Mouse (Mus musculus) neural tube, embryonic 13.5 days (tissue): ENCODE results near the gene Trip11. TPM values are rescaled to one million over a fixed set of nuclear protein-coding genes. Genes with fewer than 3 reads are reported as not detected.

Source experiments
- ATAC-seq: fragments of 200-750 bp; cut with Nextera tagmentation; 2 replicates; pipeline ENCODE4 v1.8.0; 2017; ENCODE audit warnings: low read depth, mild to moderate bottlenecking, moderate TSS enrichment, moderate library complexity
- H3K27ac ChIP-seq: fragments of 300-500 bp; sonication (generic); replicated peaks from 2 replicates; pipeline ENCODE4 v1.5.1; 2015; ENCODE audit warnings: moderate library complexity, mild to moderate bottlenecking, inconsistent platforms
- H3K27me3 ChIP-seq: fragments of 300-500 bp; sonication (generic); 2 replicates; pipeline ENCODE4 v1.6.1; 2015; ENCODE audit warnings: mild to moderate bottlenecking, inconsistent platforms
- H3K36me3 ChIP-seq: fragments of 300-500 bp; sonication (generic); 2 replicates; pipeline ENCODE4 v1.6.1; 2015; ENCODE audit warnings: mild to moderate bottlenecking, inconsistent platforms
- H3K4me1 ChIP-seq: fragments of 300-500 bp; sonication (generic); replicated peaks from 2 replicates; pipeline ENCODE4 v1.6.1; 2015; ENCODE audit warnings: inconsistent platforms
- H3K4me2 ChIP-seq: fragments of 300-500 bp; sonication (generic); 2 replicates; pipeline ENCODE4 v1.6.1; 2015; ENCODE audit warnings: inconsistent platforms, mild to moderate bottlenecking, moderate library complexity
- H3K4me3 ChIP-seq: fragments of 300-500 bp; sonication (generic); 2 replicates; pipeline ENCODE4 v1.5.1; 2015; ENCODE audit warnings: mild to moderate bottlenecking, inconsistent platforms
- H3K9ac ChIP-seq: fragments of 300-500 bp; sonication (generic); 2 replicates; pipeline ENCODE4 v1.6.1; 2015; ENCODE audit warnings: moderate library complexity, mild to moderate bottlenecking, inconsistent platforms
- H3K9me3 ChIP-seq: fragments of 300-500 bp; sonication (generic); 2 replicates; pipeline ENCODE4 v1.6.1; 2016; ENCODE audit warnings: inconsistent platforms
- WGBS: fragments of 180-500 bp; shearing (Covaris S2); methylation state at CpG from one replicate; pipeline ENCODE4 v1.1.7; 2015; 5-methylcytosine and 5-hydroxymethylcytosine counted together
- polyA plus RNA-seq: library from polyadenylated mRNA; unstranded; fragments of >200 nt; fragmentation: Nextera tagmentation; extraction: Ambion mirVana; gene quantifications from 2 replicates; pipeline ENCODE4 v1.2.1, GENCODE M21; 2015

Gene Trip11
- polyA plus RNA-seq, 1 experiment from 2014 or later, result 19.5 TPM

GRCm38 (mm10) chr12:101789767-101790166 lies 123.3 kb downstream of the Trip11 start:
- WGBS, result 89% methylated on average over 3 of the region's 3 CpGs
- Histone ChIP-seq H3K4me3 (no peak overlapping the region), H3K27ac (no peak overlapping the region), H3K9me3 (no peaks in the 10 kb centered on the region), H3K4me2 (no peak overlapping the region), H3K9ac (no peak overlapping the region), H3K27me3 (no peaks in the 10 kb centered on the region), H3K4me1 (no peaks in the 10 kb centered on the region), H3K36me3 (no peaks in the 10 kb centered on the region)
- ATAC-seq, result no peak

- H3K4me2 ChIP-seq, result no peak overlapping the region
- H3K27me3 ChIP-seq, result no peaks in the 10 kb centered on the region
- H3K27ac ChIP-seq, result no peak overlapping the region
- ATAC-seq, result no peak
- no peak overlapping the region for H3K4me3 ChIP-seq
- H3K9ac ChIP-seq, result no peak overlapping the region
- H3K36me3 ChIP-seq, result no peaks in the 10 kb centered on the region
- no peaks in the 10 kb centered on the region for H3K4me1 ChIP-seq
- 75% methylated on average over 3 of the region's 3 CpGs for WGBS
- no peaks in the 10 kb centered on the region for H3K9me3 ChIP-seq
These were observed 123.8 kb downstream of the Trip11 start for GRCm38 (mm10) chr12:101789250-101789649.

Other genes with a start within 250 kb of the Trip11 start
- gene Tc2n, start 194.7 kb downstream of the Trip11 start, polyA plus RNA-seq, result 0.11 TPM in 1 of 2 replicates, not detected in the other
- gene Fbln5, start 94.2 kb downstream of the Trip11 start, polyA plus RNA-seq, result 11.5 and 11.7 TPM in 2 replicates
- 11.6 and 13.0 TPM in 2 replicates for gene Atxn3, start 45.0 kb upstream of the Trip11 start, polyA plus RNA-seq
- gene Cpsf2, start 62.7 kb upstream of the Trip11 start, polyA plus RNA-seq, result 32.0 and 36.5 TPM in 2 replicates
- gene Slc24a4, start 215.5 kb upstream of the Trip11 start, polyA plus RNA-seq, result 0.85 and 0.89 TPM in 2 replicates